Mouse (Mus musculus): ENCODE measurements around the gene Platr17.

GRCm38 (mm10) chr17:33948905-33949537, 44.1 kb downstream of the Platr17 start:
- no peak for TF ChIP-seq GATA1 (IDR thresholded peaks at IDR 0.05; ENCODE audit: low read depth, low read length)
- no peak for TF ChIP-seq CTCF (IDR thresholded peaks at IDR 0.05 in 2 of 3, conservative IDR thresholded peaks at IDR 0.05 in 1 of 3; ENCODE audit: control insufficient read depth in 1 of 3, insufficient read depth in 1 of 3, low read depth in 2 of 3, low read length in 3 of 3, poor library complexity in 1 of 3, severe bottlenecking in 1 of 3)
- TF ChIP-seq GABPA (IDR thresholded peaks at IDR 0.05; ENCODE audit: low read depth, low read length) = no peak
- no peak for TF ChIP-seq TCF12 (IDR thresholded peaks at IDR 0.05; ENCODE audit: low read depth, low read length)
- no peak for TF ChIP-seq POLR2AphosphoS2 (IDR thresholded peaks at IDR 0.05; ENCODE audit: low read length)
- TF ChIP-seq CHD1 (IDR thresholded peaks at IDR 0.05; ENCODE audit: low read depth, low read length) = no peak
- TF ChIP-seq POLR2A (IDR thresholded peaks at IDR 0.05; ENCODE audit: control insufficient read depth in 1 of 2, insufficient read depth in 1 of 2, low read depth in 1 of 2, low read length in 2 of 2, poor library complexity in 1 of 2) = no peak
- no peak for TF ChIP-seq MAFK (IDR thresholded peaks at IDR 0.05; ENCODE audit: borderline replicate concordance, low read depth, low read length)
- no peak for TF ChIP-seq TAL1 (IDR thresholded peaks at IDR 0.05; ENCODE audit: low read length)
- no peak for TF ChIP-seq CHD2 (IDR thresholded peaks at IDR 0.05; ENCODE audit: low read length)
- no peak for TF ChIP-seq MAX (IDR thresholded peaks at IDR 0.05; ENCODE audit: low read length)
